Mouse (Mus musculus) spleen, embryonic (tissue): Measurements from ENCODE around the gene Gif.

Experiments
- CTCF ChIA-PET: fragments of 350-600 bp; sonication (Branson Sonifier 250); formaldehyde crosslinking; loops from one replicate; lab custom pipeline; 2022; lab: Charles Lee

The Gif gene

DNA sequence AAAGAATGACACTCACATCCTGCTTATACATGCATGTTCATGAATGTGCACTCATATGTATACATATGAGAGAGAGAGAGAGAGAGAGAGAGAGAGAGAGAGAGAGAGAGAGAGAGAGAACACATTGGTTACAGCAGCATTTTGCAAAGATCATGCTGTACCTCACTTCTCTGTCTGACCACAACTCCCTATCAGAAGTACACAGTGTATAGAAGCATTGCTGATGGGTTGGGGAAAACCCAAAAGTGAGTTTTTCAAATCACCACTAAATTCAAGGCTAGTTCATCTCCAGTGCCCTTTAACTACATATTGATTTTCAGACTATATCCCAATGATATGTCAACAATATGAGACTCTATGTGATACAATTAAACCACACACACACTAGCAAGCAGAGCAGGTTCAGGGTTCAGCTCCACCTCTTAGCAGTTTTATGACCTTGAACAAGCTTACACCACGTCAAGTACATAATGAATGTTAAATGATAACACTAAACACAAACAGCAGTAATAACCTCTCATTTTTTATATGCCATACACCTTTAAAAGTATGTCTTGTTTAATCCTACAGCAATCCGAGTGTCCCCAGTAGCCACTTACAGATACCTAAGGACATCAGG is 46.5 kb downstream of the Gif start:
- CTCF ChIA-PET, result no interaction called here

DNA sequence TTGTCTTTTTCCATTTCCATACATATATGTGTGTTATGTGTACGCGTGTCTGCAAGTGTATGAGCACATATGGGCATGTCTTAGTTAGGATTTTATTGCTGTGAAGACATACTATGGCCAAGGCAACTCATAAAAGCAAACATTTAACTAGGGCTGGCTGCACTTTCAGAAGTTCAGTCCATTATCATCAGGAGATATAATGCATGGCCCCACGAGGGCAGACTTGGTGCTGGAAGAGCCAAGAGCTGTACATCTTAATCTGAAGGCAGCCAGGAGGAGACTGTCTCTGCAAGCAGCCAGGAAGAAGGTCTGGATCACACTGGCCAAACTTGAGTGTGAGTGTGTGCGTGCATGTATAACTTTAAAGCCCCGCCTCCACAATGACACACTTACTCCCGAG is 47.1 kb downstream of the Gif start:
- CTCF ChIA-PET, result no interaction called here

DNA sequence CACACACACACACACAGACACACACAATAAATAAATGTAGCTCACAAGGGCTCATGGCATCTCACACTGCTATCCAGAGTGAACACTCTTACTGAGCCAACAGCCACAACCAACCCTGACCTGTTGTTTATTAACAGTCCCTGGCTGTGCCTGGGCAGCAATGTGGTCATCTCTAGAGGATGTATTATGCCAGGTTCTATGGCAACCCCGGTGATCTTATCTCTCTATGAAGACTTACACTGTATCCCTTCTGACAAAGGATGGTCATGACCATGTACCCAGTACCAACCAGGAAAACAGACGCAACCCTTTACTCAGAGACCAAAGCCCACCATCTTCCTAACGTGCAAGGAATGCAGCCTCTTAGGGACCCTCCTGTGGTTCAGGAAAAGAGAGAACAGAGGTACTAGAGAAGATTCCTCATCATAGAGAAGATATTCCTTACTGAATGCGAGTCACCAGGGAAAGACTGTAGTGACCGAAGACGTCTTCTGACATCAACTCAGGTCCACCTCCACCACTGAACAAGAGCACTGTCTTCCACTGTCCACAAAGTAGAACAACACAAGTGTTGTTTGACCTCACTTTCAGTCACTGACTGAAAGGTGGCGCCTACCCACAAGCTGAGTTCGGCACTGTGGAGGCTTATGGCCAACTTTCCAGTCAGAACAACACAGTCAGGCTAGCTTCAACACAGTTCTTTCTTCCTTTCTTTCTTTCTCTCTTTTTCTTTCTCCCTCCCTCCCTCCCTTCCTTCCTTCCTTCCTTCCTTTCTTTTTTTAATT is 53.4 kb downstream of the Gif start:
- CTCF ChIA-PET, result interaction anchor here (0.7 kb wide), 1 partner anchor 112 kb away, joined by 6 read pairs; no protein-coding TSS in a partner anchor

DNA sequence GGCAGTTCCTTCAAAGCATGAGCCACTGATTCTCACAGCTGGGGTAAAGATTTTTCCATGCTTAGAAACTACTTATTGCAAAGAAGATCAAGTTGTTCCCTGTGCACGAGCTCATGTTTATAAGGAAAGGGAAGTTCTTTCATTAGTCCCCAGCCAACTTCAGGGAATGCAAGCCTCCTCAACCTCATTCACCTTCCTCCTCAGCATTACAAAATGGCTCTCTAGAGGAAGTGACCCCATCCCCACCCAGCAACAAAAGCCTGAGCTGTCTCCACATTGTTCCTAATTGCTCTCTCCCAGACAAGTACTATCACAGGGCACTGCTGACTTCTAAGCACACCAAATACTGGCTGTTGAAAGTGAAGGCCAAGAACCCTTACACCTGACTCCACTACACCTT is 57.1 kb downstream of the Gif start:
- CTCF ChIA-PET, result no interaction called here

DNA sequence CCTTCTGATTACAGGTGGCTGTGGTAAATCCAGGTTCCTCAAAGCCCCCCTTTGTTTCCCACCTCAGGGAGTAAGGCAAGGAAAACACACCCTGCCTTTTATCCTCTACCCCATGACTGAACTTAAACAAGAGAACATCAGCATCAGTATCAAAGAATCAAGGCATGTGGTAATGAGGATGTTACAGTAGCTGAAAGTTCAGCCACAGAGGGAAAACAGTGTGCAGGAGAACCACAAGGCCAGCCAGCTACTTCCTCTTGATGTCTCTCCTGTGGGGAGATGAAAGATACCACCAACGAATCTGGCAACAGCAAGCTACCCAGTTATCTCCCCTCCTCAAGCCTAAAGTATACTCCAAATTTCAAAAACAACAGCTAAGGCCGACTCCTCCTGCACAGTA is 59.9 kb downstream of the Gif start:
- CTCF ChIA-PET, result no interaction called here

DNA sequence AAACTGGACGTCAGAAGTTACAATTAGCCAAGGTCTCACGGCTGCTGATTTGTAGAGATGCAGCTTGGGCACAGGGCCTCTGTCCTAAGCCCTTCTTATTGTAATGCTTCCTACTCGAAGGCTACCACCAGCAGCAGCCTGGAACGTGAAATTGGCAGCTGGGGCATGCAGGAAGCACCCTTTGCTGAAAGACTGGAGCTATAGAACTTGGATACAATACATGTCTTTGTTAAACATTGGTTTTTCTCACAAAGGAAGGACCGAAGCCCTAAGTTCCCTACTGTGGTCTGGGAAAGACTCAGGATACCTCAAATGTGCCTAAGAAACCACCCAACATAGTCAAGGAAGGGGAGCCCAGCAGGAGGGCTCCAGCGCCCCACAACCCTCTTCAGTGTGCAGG is 60.5 kb downstream of the Gif start:
- CTCF ChIA-PET, result no interaction called here

DNA sequence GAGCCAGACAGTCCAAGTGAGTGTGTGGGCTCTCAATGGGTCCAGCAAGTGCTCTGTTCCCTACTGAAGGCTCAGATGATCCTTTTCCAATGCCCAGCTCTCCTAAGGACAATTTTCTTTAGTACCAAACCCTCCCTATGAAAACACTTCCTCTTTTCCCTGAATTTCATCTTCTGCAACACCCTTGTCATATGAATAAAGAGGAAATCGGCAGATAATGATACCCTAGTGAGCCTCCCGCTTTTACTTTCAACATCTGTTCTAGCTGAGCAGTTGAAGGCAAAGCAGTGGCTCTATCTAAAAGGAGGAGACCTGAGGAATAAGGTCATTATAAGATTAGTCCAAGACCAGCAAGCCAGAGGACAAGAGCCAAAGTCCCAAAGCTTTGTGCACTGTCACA is 61.1 kb downstream of the Gif start:
- CTCF ChIA-PET, result no interaction called here

DNA sequence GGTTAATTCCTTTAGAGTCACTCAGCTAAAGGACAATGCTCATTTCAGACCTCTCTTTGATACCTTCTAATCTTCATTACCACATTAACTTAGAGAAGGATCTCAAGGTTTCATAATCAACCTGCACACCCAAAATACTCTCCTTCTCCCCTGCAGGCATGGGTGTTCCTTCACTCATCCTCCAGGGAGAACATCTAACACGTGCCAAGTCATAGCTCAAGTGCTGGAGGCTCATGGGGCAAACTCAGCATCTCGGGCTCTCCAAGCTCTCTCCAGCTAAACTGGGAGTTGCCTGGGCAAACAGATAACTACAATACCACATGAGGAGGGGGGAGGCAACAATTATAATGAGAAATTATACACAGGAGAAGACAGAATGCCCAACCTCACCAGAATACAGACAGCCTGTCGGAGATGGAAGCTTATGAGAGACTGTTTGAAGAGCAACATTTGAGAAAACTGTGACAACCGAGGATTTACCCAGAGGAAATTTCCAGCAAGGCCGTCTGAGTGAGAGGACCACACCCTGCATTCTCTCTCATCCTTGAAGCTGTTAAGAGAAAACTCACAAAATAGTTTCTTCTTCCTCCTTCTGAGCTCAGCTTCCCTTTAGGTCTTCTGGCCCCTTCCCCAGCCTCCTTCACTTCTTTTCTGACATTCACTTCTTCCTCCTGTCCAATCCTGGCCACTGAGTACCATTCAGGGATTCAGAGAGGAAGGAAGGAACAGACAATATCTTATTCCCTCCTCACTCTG is 62.8 kb downstream of the Gif start:
- CTCF ChIA-PET, result interaction anchor here (0.5 to 0.6 kb wide), 2 partner anchors 38 to 105 kb away, joined by 3 to 5 read pairs; no protein-coding TSS in a partner anchor

DNA sequence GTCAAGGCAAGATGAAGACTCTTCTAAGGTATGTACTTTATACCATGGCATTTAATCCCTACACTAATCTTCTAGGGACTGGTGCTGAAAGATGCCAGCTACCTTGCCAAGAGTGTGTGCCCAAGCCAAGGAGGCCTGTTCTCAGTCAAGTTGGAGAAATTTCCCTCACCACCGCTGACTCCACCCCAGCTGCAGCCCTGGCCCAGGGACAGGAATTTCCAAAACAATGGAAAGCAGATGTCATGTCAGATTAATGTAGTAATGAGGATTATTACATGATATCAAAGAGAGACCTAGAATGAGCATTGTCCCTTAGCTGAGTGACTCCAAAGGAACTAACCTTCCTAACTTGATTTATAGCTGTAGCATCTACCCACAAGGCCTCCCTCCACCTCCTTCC is 63.5 kb downstream of the Gif start:
- CTCF ChIA-PET, result interaction anchor here (0.5 kb wide), 1 partner anchor 39 kb away, joined by 3 read pairs; no protein-coding TSS in a partner anchor

DNA sequence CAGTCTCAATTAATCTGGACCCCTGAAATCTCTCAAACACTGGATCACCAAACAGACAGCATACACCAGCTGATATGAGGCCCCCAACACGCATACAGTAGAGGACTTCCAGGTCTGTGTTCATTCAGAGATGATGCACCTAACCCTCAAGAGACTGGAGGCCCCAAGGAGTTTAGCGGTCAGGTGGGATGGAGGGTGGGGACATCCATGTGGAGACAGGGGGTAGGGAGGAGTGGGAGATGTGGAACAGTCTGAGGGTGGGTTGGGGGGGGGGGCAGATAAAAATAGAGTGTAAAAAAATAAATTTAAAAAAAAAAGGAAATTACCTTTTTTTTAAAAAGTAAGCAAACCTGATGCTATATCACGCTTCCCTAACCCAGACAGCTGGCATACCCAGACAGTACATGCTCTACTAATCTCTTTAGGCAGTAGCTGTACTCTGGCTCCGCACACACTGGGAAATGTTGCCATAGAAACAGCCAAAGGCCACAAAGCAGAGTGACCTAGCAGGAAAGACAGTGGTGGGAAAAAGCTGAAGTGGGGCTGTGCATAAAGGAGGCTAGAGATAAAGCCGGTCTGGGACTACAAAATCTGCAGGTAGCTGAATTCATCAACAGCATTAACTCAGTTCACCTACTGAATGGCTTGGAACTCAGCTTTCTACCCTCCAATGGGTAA is 64.5 kb downstream of the Gif start:
- CTCF ChIA-PET, result no interaction called here
